Mouse (Mus musculus) common myeloid progenitor, adult 5-6 weeks (primary cell): ENCODE results near the gene Mtg1. TPM values are rescaled to one million over a fixed set of nuclear protein-coding genes. Genes with fewer than 3 reads are reported as not detected.

Source experiments
- ATAC-seq: replicated peaks from 2 replicates; pipeline ENCODE4 v1.8.0; 2016; ENCODE audit warnings: low read depth, mild to moderate bottlenecking, moderate TSS enrichment, inconsistent platforms; ENCODE audit not compliant: poor library complexity, severe bottlenecking
- total RNA-seq: library from RNA; stranded (forward); fragments of 200-1000, 187-1606 nt; gene quantifications from 2 replicates; pipeline ENCODE4 v1.2.3, GENCODE M21; 2017

Gene Mtg1
- total RNA-seq, 1 experiment from 2014 or later = 13.6 TPM

DNA sequence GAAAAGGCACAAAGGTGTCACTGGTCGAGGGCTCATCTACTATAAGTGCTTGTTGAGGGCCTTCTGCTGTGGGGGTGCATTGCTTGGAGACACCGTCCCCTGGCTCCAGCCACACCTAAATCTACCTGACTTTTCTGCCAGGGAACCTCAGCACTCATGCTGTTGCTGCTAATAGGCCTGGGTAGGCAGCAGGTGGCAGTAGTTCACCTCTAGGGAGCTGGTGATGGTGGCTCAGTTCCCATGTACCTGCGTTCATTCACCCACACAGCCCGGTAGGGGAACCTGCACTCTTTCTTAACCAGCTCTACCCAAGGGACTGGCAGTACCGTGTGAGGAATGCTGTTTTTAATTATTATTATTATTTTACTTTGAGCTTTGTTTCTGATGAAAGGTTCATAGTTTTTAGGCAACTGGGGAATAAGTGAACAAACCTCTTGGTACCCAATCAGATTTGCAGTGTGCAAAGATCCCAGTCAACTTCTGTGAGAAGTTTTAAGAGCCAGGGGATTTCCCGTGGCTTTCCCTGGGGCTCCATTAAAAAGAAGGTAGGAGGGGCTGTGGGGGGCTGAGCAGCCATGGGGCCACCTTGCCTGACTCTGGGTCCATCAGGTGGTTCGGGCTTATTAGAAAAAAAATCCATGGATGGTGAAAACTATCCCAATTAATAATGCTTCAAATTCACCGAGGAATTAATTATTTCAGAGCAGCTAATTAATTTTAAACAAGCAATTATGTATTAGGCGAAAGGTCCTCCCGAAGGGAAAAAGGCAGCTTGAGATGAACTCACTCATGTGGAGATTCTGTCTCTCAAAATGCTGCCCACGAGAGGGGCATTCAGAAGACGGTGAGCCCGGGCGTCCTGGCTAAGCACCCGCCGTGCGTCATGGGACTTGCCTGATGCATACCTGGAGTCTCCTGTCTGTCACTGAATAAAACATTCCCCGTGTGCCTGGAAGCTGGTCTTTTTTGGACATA is 49.6 kb downstream of the Mtg1 start:
- peak; percentile 59; the same call in 1 of the 2 replicates for ATAC-seq

DNA sequence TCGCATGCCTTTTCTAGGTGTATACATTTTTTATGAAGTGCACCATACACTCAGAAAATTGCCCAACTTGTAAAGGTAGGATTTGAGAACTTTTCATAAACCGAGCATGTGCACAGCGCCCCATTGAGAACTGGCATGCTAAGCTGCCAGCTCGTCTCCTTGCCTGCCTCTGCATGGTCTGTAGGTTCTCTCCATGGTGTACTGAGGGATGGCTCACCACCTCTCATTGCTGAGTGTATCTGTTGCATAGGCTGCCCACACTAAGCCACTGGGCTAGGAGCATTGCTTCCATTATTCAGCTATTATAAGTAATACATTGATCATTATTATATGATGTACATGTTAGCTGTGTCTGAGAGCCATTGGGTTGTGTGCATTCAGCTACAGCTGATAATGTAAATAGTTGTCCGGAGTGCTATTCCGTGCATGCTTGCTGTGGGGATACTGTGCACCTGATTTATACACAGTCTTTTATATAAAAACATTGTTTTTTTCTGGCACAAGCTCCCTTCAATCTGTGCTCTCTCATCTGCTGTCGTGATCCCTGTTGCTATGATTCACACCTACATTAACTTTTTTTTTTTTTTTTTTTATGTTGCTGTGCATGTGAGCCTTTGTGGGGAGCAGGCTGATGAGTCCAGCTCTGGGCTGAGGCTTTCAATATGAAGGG is 50.5 kb downstream of the Mtg1 start:
- ATAC-seq = no peak

DNA sequence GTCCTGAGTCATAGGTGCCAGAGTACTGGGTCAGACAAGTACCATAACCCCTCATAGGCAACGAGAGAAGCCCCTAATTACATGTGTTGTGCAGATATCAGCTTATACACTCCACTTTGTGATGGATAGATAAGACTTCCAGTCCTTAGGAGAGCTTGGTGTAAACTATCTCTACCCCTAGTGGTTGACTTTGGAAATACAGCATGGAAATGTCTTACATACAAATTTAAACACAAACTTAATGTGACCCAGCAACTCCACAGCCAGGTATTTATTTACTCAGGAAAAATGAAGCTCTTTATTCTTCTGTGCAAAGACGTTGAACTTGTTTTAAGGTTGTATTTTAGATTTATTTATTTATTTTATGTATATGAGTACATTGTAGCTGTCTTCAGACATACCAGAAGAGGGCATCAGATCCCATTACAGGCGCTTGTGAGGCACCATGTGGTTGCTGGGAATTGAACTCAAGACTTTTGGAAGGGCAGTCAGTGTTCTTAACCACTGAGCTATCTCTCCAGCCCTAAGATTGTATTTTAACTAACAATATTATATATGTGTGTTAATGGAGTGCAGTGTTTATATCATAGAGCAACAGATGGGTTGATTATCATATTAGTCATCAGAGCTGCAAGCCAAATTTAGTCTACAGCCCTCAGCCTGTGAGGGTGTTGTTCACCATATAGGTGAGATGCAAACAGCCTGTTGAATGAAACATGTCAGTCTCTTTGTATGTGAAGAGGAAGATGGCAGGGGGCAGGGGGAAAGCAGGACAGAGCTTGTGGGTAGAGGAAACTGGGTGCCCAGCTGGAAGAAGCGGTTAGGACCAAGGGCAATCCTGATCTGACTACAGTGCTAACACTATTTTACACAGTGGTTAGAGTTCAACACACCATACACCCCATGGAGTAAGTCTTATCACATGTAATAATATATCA is 51.3 kb downstream of the Mtg1 start:
- peak; percentile 71 for ATAC-seq

DNA sequence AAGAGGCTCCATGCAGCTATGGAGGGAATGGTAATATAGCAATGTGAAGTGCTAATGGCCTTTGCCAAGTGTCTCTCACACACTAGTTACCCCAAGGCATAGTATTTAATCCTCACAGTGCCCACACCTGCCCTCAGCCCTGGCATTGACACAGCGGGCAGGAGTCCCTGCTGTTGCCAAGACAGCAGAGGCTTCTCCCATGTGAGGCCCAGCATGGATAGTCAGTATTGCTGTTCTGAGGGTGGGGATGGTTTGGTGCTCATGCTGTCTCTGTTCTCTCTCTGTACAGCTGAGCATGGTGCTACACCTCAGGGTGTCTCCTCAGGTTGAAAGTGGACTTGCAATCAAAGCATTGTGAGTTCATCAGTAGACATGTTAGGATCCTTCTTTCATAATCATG is 53.1 kb downstream of the Mtg1 start:
- no peak for ATAC-seq

DNA sequence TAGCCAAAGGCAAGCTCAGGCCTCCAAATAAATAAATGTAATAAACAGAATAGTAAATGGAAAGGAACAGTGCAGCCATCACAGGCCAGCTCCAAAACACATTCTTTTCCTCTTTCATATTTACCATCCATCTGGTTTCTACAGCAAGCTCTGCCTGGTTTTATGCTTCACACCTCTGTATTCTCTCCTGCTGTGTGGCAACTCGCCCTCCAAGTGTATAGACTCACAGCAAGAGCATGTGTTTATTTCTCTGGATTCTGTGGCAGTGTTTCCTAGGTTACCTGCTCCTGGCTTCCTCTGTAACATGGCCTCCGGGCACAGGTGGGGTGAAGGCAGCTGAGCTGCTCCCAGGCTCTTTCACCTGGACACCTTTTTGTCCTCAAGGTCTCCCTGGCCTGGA is 55.1 kb downstream of the Mtg1 start:
- no peak for ATAC-seq

DNA sequence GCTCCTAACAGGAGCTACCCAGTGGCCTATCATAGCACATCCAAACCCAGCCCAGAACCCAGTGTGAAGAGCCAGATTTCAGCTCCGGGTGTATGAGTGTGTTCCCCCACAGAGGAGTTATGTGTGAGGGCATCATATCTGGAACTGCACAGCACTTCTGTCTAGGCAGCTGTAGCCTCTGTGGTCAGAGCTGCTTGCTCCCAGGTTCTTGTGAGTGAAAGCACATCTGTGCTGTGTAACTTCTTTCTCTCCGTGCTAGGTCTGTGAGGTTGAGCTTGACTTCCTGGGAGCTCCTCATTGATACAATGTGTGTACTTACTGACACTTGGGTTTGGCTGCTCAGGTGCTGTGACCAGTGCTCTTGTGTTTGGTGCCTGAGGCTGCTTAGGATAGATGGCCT is 55.5 kb downstream of the Mtg1 start:
- no peak for ATAC-seq

DNA sequence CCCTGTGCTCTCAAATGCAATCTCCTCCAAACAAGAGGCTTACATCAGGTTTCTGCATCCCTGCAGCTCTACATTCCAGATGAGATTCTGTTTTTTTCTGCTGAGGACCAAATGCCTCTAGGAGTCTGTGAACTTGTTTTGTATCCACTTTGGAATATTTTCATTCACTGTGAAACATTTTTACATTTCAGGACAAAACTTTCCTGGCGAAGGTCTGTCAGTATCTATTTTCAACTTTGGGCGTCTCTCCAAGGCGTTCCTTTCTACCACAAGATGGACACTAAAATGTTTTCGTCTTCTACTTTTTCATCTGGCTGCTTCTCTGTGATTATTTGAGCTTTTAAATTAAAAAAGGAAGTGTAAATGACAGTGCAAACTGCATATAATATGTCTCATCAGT is 56.7 kb downstream of the Mtg1 start:
- ATAC-seq = no peak

DNA sequence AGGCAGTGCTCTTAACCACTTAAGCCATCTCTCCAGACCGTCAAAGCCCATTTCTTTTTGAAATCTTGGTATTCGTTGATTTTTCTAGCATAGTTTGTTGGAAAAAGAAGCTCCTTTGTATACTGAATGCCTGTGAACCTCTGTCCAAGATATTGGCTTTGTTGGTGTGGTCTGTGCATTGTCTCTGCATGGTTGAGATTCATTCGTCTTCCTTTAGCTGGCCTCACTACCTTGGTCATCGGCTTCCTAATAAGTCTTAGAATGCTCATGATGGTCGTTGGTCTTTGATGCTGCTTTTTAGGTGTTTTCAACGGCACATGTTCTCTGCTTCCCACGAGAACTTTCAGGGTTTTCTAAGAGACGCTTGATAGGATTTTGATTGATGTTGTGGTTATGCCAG is 58.6 kb downstream of the Mtg1 start:
- ATAC-seq = no peak

Other genes with a start within 250 kb of the Mtg1 start
- gene Kndc1, start 242.9 kb upstream of the Mtg1 start, total RNA-seq = not detected in 2 replicates
- not detected in 2 replicates for gene Utf1, start 193.8 kb upstream of the Mtg1 start, total RNA-seq
- gene 6430531B16Rik, start 158.8 kb upstream of the Mtg1 start, total RNA-seq = 0.49 TPM in 1 of 2 replicates, not detected in the other
- 0.34 and 0.46 TPM in 2 replicates for gene Adam8, start 145.0 kb upstream of the Mtg1 start, total RNA-seq
- 21.7 and 23.6 TPM in 2 replicates for gene Zfp511, start 101.2 kb upstream of the Mtg1 start, total RNA-seq
- gene Tubgcp2, start 100.9 kb upstream of the Mtg1 start, total RNA-seq = 47.4 and 54.2 TPM in 2 replicates
- not detected in 2 replicates for gene Msx3, start 88.5 kb upstream of the Mtg1 start, total RNA-seq
- not detected in 2 replicates for gene Caly, start 55.0 kb upstream of the Mtg1 start, total RNA-seq
- not detected in 2 replicates for gene Prap1, start 44.2 kb upstream of the Mtg1 start, total RNA-seq
- 2.8 and 6.6 TPM in 2 replicates for gene Fuom, start 35.1 kb upstream of the Mtg1 start, total RNA-seq
- gene Paox, start 21.8 kb upstream of the Mtg1 start, total RNA-seq = 11.1 and 11.4 TPM in 2 replicates
- 59.3 and 73.0 TPM in 2 replicates for gene Echs1, start 21.1 kb upstream of the Mtg1 start, total RNA-seq
- not detected in 2 replicates for gene Sprn, start 17.3 kb downstream of the Mtg1 start, total RNA-seq
- gene Olfr522, start 27.2 kb downstream of the Mtg1 start, total RNA-seq = not detected in 2 replicates
- not detected in 2 replicates for gene Olfr523, start 35.7 kb downstream of the Mtg1 start, total RNA-seq
- not detected in 2 replicates for gene Olfr524, start 68.4 kb downstream of the Mtg1 start, total RNA-seq
- gene Cd163l1, start 80.7 kb downstream of the Mtg1 start, total RNA-seq = not detected in 2 replicates
- not detected in 2 replicates for gene 5830411N06Rik, start 109.7 kb downstream of the Mtg1 start, total RNA-seq
- not detected in 2 replicates for gene Olfr525, start 183.3 kb downstream of the Mtg1 start, total RNA-seq
- not detected in 2 replicates for gene Olfr527, start 196.5 kb downstream of the Mtg1 start, total RNA-seq
- gene Olfr60, start 224.1 kb downstream of the Mtg1 start, total RNA-seq = not detected in 2 replicates
- gene Olfr530, start 238.8 kb downstream of the Mtg1 start, total RNA-seq = not detected in 2 replicates